10 mouse cellular contexts compared by ENCODE assay signal in genomic region chr4:152833411-152834310, GRCm38 (mm10).
DNase-seq lines count a peak whose midpoint lies in the region; ATAC-seq and TF ChIP-seq lines count a peak whose summit lies in the region.
"Had no signal": no experiment of that assay in that cellular context is flagged by ENCODE, and none has a peak within 500 bp of the region (broad histone marks: within the 10 kb centered on the region; RNA-seq: fewer than 3 reads in every experiment).

No protein-coding gene starts in this region.

- H3K9me3 ChIP-seq in forebrain, embryonic 11.5 days (ENCODE audit: control insufficient read depth, low read length): no peaks in the 10 kb centered on the region
- H3K9me3 ChIP-seq in midbrain, embryonic 13.5 days: 0 out of 2 replicates have a peak, but pooled peaks cover 4% of the 10 kb centered on the region

- ATAC-seq in forebrain, embryonic 11.5 days (replicated peaks; ENCODE audit: low FRiP score): peak; percentile 88
- peak; percentile 82 for ATAC-seq in midbrain, embryonic 13.5 days

- no peak for TF ChIP-seq POLR2A in bone marrow macrophage, adult 2 months (IDR thresholded peaks at IDR 0.05; ENCODE audit: borderline replicate concordance, low read depth, low read length)

- no peaks in the 10 kb centered on the region for H3K4me1 ChIP-seq in bone marrow macrophage, adult 2 months (ENCODE audit: control insufficient read depth, insufficient read depth, low read length)
- H3K4me1 ChIP-seq in forebrain, embryonic 11.5 days (replicated peaks; ENCODE audit: control insufficient read depth, insufficient read depth, low read length): peaks cover 18% of the 10 kb centered on the region
- peaks cover 47% of the 10 kb centered on the region for H3K4me1 ChIP-seq in midbrain, embryonic 13.5 days (replicated peaks)

- H3K27me3 ChIP-seq in forebrain, embryonic 11.5 days (ENCODE audit: control insufficient read depth, insufficient read depth, low read length): peaks cover 3% of the 10 kb centered on the region
- peaks cover 39% of the 10 kb centered on the region for H3K27me3 ChIP-seq in midbrain, embryonic 13.5 days

- no peak overlapping the region for H3K4me3 ChIP-seq in bone marrow macrophage, adult 2 months (ENCODE audit: insufficient read depth, low read length)
- H3K4me3 ChIP-seq in forebrain, embryonic 11.5 days (ENCODE audit: low read depth, low read length): no peak overlapping the region
- H3K4me3 ChIP-seq in midbrain, embryonic 13.5 days (replicated peaks): no peak overlapping the region

- peak overlapping the region; percentile 72 for H3K27ac ChIP-seq in bone marrow macrophage, adult 2 months (ENCODE audit: insufficient read depth, low read depth, low read length)
- peak overlapping the region; percentile 68 for H3K27ac ChIP-seq in forebrain, embryonic 11.5 days (ENCODE audit: low read depth, low read length)
- H3K27ac ChIP-seq in midbrain, embryonic 13.5 days: peak overlapping the region; percentile 79

- H3K36me3 ChIP-seq in forebrain, embryonic 11.5 days (ENCODE audit: control insufficient read depth, insufficient read depth, low read length): no peaks in the 10 kb centered on the region
- H3K36me3 ChIP-seq in midbrain, embryonic 13.5 days: no peaks in the 10 kb centered on the region

- H3K9ac ChIP-seq in forebrain, embryonic 11.5 days (ENCODE audit: low read length): no peak overlapping the region
- peak overlapping the region; percentile 24; the same call in 1 of the 2 replicates for H3K9ac ChIP-seq in midbrain, embryonic 13.5 days (replicated peaks)
- H3K9ac ChIP-seq: lung, embryonic 14.5 days had no signal

- DNase-seq in cerebellum, adult 11-12 months: peak; percentile 18
- no peak for DNase-seq in cerebellum, adult 8-10 months
- DNase-seq in forebrain, embryonic 11.5 days (ENCODE audit: low spot score): peak; percentile 71
- DNase-seq in heart, adult 9 months (ENCODE audit: low spot score in 2 of 2): no peak
- DNase-seq in ovary, postnatal 36 days (ENCODE audit: low spot score): no peak
- no peak for DNase-seq in left cerebral cortex, adult 8-10 months (ENCODE audit: low spot score in 2 of 2)
- DNase-seq: thymus, postnatal 25 days had no signal

- no peak for TF ChIP-seq CTCF in bone marrow macrophage, adult 2 months (IDR thresholded peaks at IDR 0.05; ENCODE audit: low read depth, low read length)

- H3K4me2 ChIP-seq in forebrain, embryonic 11.5 days (ENCODE audit: low read depth, low read length, severe bottlenecking): peak overlapping the region; percentile 39; the same call in 1 of the 2 replicates
- H3K4me2 ChIP-seq in midbrain, embryonic 13.5 days (replicated peaks): peak overlapping the region; percentile 19
- H3K4me2 ChIP-seq: lung, embryonic 14.5 days had no signal

- 13% methylated on average over 23 of the region's 23 CpGs for WGBS in forebrain, embryonic 11.5 days
- WGBS in midbrain, embryonic 13.5 days: 5% methylated on average over 23 of the region's 23 CpGs

Comparison
In these comparisons a context has a peak if more than half of its experiments do, and no peak if none do; other contexts are left out.
1. DNase-seq: peak in cerebellum, adult 11-12 months (single experiment) and forebrain, embryonic 11.5 days (single experiment); none in cerebellum, adult 8-10 months (single experiment), heart, adult 9 months (0 of 2), ovary, postnatal 36 days (single experiment) and left cerebral cortex, adult 8-10 months (0 of 2).
2. Peak in every context shown above with its lines, with median percentiles within 50 percentile points of each other: H3K27ac ChIP-seq.